Mouse (Mus musculus) heart, adult 2 months (tissue): ENCODE measurements around the gene Pla1a. TPM values are rescaled to one million over a fixed set of nuclear protein-coding genes. Genes with fewer than 3 reads are reported as not detected.

Experiments used
- DNase-seq, 2 experiments: peaks; one replicate each; pipeline ENCODE4 v3.0.0; 2021
- H3K27ac ChIP-seq: fragments of 200-600 bp; 2 replicates; pipeline ENCODE4 v1.8.1; 2022
- H3K27me3 ChIP-seq: fragments of 200-500 bp; 2 replicates; pipeline ENCODE4 v1.6.1; 2012; ENCODE audit warnings: mild to moderate bottlenecking, low read length, inconsistent platforms, mixed read lengths; ENCODE audit not compliant: control insufficient read depth, insufficient read depth
- H3K36me3 ChIP-seq: fragments of 200-500 bp; 2 replicates; pipeline ENCODE4 v1.6.1; 2012; ENCODE audit warnings: low read length, inconsistent platforms; ENCODE audit not compliant: control insufficient read depth, insufficient read depth
- H3K4me1 ChIP-seq: fragments of 200-500 bp; 2 replicates; pipeline ENCODE4 v1.6.1; 2011; ENCODE audit warnings: low read length; ENCODE audit not compliant: control insufficient read depth, insufficient read depth
- H3K4me3 ChIP-seq: fragments of 200-600 bp; 2 replicates; pipeline ENCODE4 v1.8.1; 2022
- H3K79me2 ChIP-seq: fragments of 200-500 bp; replicated peaks from 2 replicates; pipeline ENCODE4 v1.6.1; 2012; ENCODE audit warnings: mild to moderate bottlenecking, inconsistent platforms, low read length, moderate library complexity, mixed read lengths; ENCODE audit not compliant: control insufficient read depth, insufficient read depth
- H3K9ac ChIP-seq: fragments of 200-500 bp; 2 replicates; pipeline ENCODE4 v1.6.1; 2012; ENCODE audit warnings: low read depth, mild to moderate bottlenecking, control low read depth, inconsistent platforms, low read length, mixed read lengths
- CTCF ChIP-seq: fragments of 200-600 bp; IDR thresholded peaks from 2 replicates; pipeline ENCODE4 v1.8.1; 2022; ENCODE audit warnings: antibody characterized with exemption, mild to moderate bottlenecking, moderate library complexity
- EP300 ChIP-seq: fragments of 200-500 bp; IDR thresholded peaks from 2 replicates; pipeline ENCODE4 v1.6.1; 2011; ENCODE audit warnings: low read depth, low read length, control low read depth; ENCODE audit not compliant: insufficient read depth
- POLR2A ChIP-seq: fragments of 200-500 bp; IDR thresholded peaks from 2 replicates; pipeline ENCODE4 v1.6.1; 2011; ENCODE audit warnings: mild to moderate bottlenecking, low read depth, low read length, control low read depth; ENCODE audit not compliant: insufficient read depth
- WGBS: fragments of 180-500 bp; shearing (Covaris S2); methylation state at CpG from one replicate; pipeline ENCODE4 v1.1.7; 2018; 5-methylcytosine and 5-hydroxymethylcytosine counted together
- intact Hi-C: fragments of 180-260 bp; cut with DNase I; formaldehyde crosslinking; loops from one replicate; pipeline ENCODE4 v1.15.1; 2025
- polyA plus RNA-seq: library from polyadenylated mRNA; depleted of rRNA; stranded (reverse); fragments of >200 nt; gene quantifications from 2 replicates; pipeline ENCODE4 v1.2.3, GENCODE M21; 2012
- total RNA-seq, 2 experiments: library from RNA; stranded (reverse); gene quantifications; 2 replicates each; pipeline ENCODE4 v1.2.3; 2021

Gene Pla1a
- total and polyA plus RNA-seq, 3 experiments = 6.8 to 9.6 (median 8.8) TPM

DNA sequence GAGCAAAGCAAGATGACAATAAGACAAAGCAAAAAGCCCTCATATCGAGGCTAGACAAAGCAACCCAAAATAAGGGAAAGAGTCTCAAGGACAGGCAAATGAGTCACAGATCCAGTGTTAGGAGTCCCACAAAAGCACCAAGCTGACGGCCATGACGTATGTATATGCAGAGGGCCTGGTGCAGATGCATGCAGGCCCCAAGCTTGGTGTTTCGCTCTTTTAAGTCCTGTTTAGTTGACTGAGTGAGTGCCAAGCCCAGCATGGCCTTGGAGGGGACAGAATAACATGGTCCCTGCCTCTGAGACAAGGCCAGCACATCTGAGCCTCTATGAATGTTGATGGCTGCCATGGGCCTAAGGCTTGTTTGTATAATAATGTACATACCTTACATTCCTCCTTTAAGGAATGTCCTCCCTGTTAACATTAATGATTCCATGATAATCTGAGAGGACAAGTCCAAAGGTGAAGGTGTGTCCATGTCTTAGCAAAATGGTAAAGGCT is 1.4 kb upstream of the Pla1a start:
- Histone ChIP-seq H3K36me3 (no peaks in the 10 kb centered on the region), H3K27ac (no peak overlapping the region), H3K4me3 (no peak overlapping the region), H3K9ac (no peak overlapping the region), H3K4me1 (peaks cover 7% of the 10 kb centered on the region), H3K79me2 (no peaks in the 10 kb centered on the region), H3K27me3 (no peaks in the 10 kb centered on the region)
- WGBS = 88% methylated on average over 4 of the region's 4 CpGs
- intact Hi-C loops = loop anchor here (5.0 kb wide), 1 partner anchor 42 kb away; no protein-coding TSS in a partner anchor
- DNase-seq = no peak
- no peak for TF ChIP-seq EP300
- no peak for TF ChIP-seq CTCF
- TF ChIP-seq POLR2A = no peak

DNA sequence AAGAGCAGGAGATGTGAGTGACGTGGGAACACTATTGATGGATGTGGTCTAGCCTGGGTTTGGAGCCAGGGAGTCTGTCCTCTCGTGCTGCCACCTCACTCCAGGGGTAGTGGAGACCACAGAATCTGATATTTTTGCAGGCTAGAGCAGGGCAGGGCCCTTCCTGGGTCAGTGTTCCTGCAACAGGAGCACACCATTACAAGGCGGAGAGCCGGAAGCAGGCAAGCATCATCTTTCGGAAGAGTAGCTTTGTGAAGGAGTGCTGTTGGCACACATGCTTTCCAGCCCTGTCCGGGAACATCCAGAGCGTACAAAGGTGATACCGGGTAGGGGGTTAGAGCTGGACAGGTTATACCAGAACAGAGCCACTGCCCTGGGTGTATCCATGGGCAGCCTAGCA is 569 bp upstream of the Pla1a start:
- DNase-seq = no peak
- TF ChIP-seq POLR2A (no peak), CTCF (no peak), EP300 (no peak)
- Histone ChIP-seq H3K36me3 (no peaks in the 10 kb centered on the region), H3K27ac (no peak overlapping the region; the same call in 1 of the 2 replicates), H3K4me1 (peaks cover 7% of the 10 kb centered on the region), H3K9ac (no peak overlapping the region), H3K79me2 (no peaks in the 10 kb centered on the region), H3K4me3 (no peak overlapping the region), H3K27me3 (no peaks in the 10 kb centered on the region)
- 91% methylated on average over 8 of the region's 8 CpGs for WGBS
- intact Hi-C loops = loop anchor here (2.0 to 5.0 kb wide), 2 partner anchors 19 to 41 kb away; partner anchors contain the start of gene Adprh

DNA sequence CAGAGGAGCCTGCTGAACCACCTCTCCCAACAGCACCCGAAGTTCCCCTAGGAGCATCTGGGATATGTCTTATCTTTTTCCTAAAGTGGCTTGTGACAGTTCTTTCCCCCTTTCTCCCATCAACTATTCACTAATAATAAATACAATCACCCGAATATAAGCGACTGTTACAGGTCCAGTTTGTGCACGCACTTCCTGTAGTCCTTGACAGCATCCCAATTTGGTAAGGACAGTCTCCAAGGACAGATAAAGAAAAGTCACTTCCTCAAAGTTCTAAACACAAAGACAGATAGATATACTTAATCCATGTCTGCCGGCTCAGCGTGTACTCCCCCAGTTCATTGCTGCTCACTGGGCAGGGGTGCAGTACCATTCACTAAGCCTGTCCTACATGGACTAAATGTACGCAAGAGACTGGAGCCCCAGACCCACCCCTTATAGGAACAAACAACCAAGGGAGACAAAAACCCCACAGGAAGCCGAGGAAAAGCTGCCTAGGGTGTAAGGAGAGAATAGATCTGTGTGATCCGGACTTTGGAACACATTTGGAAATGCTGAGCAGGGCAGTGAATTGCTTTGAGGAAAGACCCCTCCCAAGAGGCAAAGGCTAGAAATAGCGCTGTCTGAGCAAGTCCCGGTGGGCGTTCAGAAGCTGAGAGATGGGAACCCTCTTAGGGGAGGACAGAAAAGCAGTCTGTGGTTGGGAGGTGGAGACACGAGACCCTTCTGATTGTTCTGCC is 1.3 kb downstream of the Pla1a start:
- Histone ChIP-seq H3K4me1 (peaks cover 7% of the 10 kb centered on the region), H3K79me2 (no peaks in the 10 kb centered on the region), H3K36me3 (no peaks in the 10 kb centered on the region), H3K27me3 (no peaks in the 10 kb centered on the region), H3K9ac (peak overlapping the region; percentile 57; the same call in 1 of the 2 replicates), H3K4me3 (peak overlapping the region; percentile 5; the same call in 1 of the 2 replicates), H3K27ac (peak overlapping the region; percentile 51)
- TF ChIP-seq POLR2A (peak; percentile 47; the same call in 1 of the 2 replicates), CTCF (no peak), EP300 (no peak)
- WGBS = 24% methylated on average over 13 of the region's 13 CpGs
- intact Hi-C loops = loop anchor here (2.0 to 5.0 kb wide), 2 partner anchors 21 to 39 kb away; partner anchors contain the start of gene Adprh
- peak; percentile 21 to 35 for DNase-seq

DNA sequence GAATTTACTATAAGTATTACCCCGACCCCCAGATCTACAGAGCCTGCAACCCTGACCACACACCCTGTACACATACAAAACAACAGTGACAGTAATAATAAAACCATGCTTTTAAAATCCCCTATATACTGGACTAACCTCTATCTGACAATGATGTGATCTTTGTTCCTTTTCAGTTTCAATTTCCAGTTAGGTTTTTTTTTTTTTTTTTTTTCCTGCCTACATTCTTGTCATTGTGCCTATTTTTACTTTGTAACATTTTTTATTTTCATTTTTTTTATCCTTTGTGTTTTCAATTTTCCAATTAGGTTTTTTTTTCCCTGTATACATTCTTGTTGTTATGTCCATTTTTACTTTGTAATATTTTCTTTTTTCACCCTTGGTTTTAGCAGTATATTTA is 7.1 kb downstream of the Pla1a start:
- no peaks in the 10 kb centered on the region for H3K4me1 ChIP-seq
- H3K4me3 ChIP-seq = no peak overlapping the region
- no peak overlapping the region for H3K27ac ChIP-seq
- no peak for DNase-seq
- WGBS = 89% methylated on average over 1 of the region's 1 CpGs
- no peak overlapping the region for H3K9ac ChIP-seq
- intact Hi-C loops = no loop called here
- H3K27me3 ChIP-seq = no peaks in the 10 kb centered on the region
- TF ChIP-seq POLR2A = no peak
- TF ChIP-seq CTCF = no peak
- TF ChIP-seq EP300 = no peak
- no peaks in the 10 kb centered on the region for H3K36me3 ChIP-seq
- H3K79me2 ChIP-seq = no peaks in the 10 kb centered on the region

DNA sequence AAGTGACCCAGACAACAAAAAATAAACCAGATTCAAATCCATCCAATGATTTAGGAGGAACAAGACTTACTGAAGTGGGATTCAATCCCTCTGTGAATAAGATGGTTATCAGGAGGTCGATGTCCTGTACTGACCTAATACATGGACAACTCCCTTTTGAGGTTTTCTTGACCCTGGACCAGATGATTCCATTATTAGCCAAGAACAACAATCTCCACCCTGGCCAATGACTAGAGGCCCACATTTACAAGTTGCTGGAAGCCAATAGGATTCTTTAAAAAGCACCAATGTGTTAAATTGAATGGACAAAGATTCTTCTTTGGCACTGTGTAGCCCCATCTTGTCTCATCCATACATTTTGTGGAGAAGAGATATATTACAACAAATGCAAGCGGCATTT is 7.6 kb downstream of the Pla1a start:
- Histone ChIP-seq H3K36me3 (no peaks in the 10 kb centered on the region), H3K79me2 (no peaks in the 10 kb centered on the region), H3K27ac (no peak overlapping the region), H3K4me1 (no peaks in the 10 kb centered on the region), H3K4me3 (no peak overlapping the region), H3K27me3 (no peaks in the 10 kb centered on the region), H3K9ac (no peak overlapping the region)
- no peak for DNase-seq
- no peak for TF ChIP-seq EP300
- TF ChIP-seq CTCF = no peak
- TF ChIP-seq POLR2A = no peak
- 65% methylated on average over 2 of the region's 2 CpGs for WGBS
- intact Hi-C loops = no loop called here

DNA sequence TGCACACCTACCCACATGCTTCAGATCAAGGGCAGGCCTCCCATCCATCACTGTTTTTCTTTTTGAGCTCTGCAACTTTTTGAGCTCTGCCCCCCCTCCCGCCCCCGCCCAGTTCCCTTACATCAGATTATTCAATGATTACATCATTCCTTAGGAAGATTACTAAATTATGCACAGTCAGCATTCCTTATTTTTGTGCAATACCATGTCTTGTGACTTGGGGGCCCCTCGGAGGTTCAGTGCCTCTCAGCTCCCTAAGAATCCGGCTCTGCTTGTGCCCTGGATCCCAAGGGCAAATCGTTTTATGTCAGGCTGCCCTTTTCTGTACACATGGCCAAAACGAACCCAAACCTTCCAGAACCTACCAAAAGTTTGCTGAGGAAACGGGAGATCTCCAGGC is 18.0 kb downstream of the Pla1a start:
- no peak for DNase-seq
- Histone ChIP-seq H3K4me1 (no peaks in the 10 kb centered on the region), H3K27ac (no peak overlapping the region), H3K79me2 (no peaks in the 10 kb centered on the region), H3K9ac (no peak overlapping the region), H3K36me3 (no peaks in the 10 kb centered on the region), H3K4me3 (no peak overlapping the region), H3K27me3 (no peaks in the 10 kb centered on the region)
- intact Hi-C loops = no loop called here
- TF ChIP-seq POLR2A (no peak), CTCF (no peak), EP300 (no peak)
- WGBS = 81% methylated on average over 7 of the region's 7 CpGs
